Mouse (Mus musculus) adrenal gland, postnatal 4 days (tissue): Measurements from ENCODE around the gene Taf9b. TPM values are rescaled to one million over a fixed set of nuclear protein-coding genes. Genes with fewer than 3 reads are reported as not detected.

ENCODE experiments used
- total RNA-seq, 2 experiments: library from RNA; stranded (reverse); gene quantifications; 2 replicates each; pipeline ENCODE4 v1.2.3; 2021

Taf9b gene
- total RNA-seq, 2 experiments from 2014 or later, result 14.5 to 16.1 TPM

Other genes with a start within 250 kb of the Taf9b start
- 10 to 100 TPM; 51.6 to 57.8 TPM for gene Magt1, start 209.3 kb downstream of the Taf9b start, total RNA-seq
- gene Cox7b, start 205.5 kb downstream of the Taf9b start, total RNA-seq, result 100 to 1,000 TPM; 338 to 374 TPM
- 10 to 100 TPM; 34.1 to 39.3 TPM for gene Atp7a, start 193.9 kb downstream of the Taf9b start, total RNA-seq
- gene Tlr13, start 78.0 kb downstream of the Taf9b start, total RNA-seq, result 1 to 10 TPM; 2.1 to 2.4 TPM
- gene Pgk1, start 34.1 kb downstream of the Taf9b start, total RNA-seq, result 100 to 1,000 TPM; 189 to 231 TPM
- under 1 TPM in 1 of 2 experiments, not detected in 1; 0.14 TPM for gene Fnd3c2, start 34.2 kb upstream of the Taf9b start, total RNA-seq